Mouse (Mus musculus): ENCODE data around the gene Nfkbie. TPM values are rescaled to one million over a fixed set of nuclear protein-coding genes. Genes with fewer than 3 reads are reported as not detected.

Nfkbie gene
- total and polyA plus RNA-seq, 3 experiments: 3.0 to 5.6 (median 5.2) TPM

GRCm38 (mm10) chr17:45543115-45543514 is 12.4 kb upstream of the Nfkbie start:
- DNase-seq: no peak

GRCm38 (mm10) chr17:45544001-45544872 is 11.3 kb upstream of the Nfkbie start:
- DNase-seq: no peak

GRCm38 (mm10) chr17:45544873-45545277 is 10.6 kb upstream of the Nfkbie start:
- DNase-seq: no peak

GRCm38 (mm10) chr17:45545278-45545961 is 10.1 kb upstream of the Nfkbie start:
- peak; percentile 14 for DNase-seq

- no peak for DNase-seq
Measured at GRCm38 (mm10) chr17:45546941-45547340, 8.6 kb upstream of the Nfkbie start.

GRCm38 (mm10) chr17:45547461-45548190 is 7.9 kb upstream of the Nfkbie start:
- DNase-seq: no peak

GRCm38 (mm10) chr17:45548541-45549512 is 6.7 kb upstream of the Nfkbie start:
- DNase-seq: no peak

- DNase-seq: no peak
Measured at GRCm38 (mm10) chr17:45549617-45550181, 5.8 kb upstream of the Nfkbie start, which contains the start of gene Tmem151b. TSS of gene Tmem151b (minus strand) at chr17:45549677.

GRCm38 (mm10) chr17:45550253-45550652 is 5.2 kb upstream of the Nfkbie start:
- DNase-seq: no peak

- DNase-seq: no peak
Measured at GRCm38 (mm10) chr17:45551249-45551796, 4.2 kb upstream of the Nfkbie start.

- peak; percentile 83 for DNase-seq
Measured at GRCm38 (mm10) chr17:45551816-45552451, 3.6 kb upstream of the Nfkbie start.

GRCm38 (mm10) chr17:45553065-45553464 is 2.4 kb upstream of the Nfkbie start:
- no peak for DNase-seq

GRCm38 (mm10) chr17:45554420-45554819 is 1.1 kb upstream of the Nfkbie start:
- DNase-seq: no peak

GRCm38 (mm10) chr17:45556107-45556489 is 595 bp downstream of the Nfkbie start:
- DNase-seq: no peak

- DNase-seq: peak; percentile 8
Measured at GRCm38 (mm10) chr17:45556514-45557245, 1.2 kb downstream of the Nfkbie start.

GRCm38 (mm10) chr17:45557246-45557824 is 1.8 kb downstream of the Nfkbie start:
- DNase-seq: peak; percentile 8

- peak; percentile 20 for DNase-seq
Measured at GRCm38 (mm10) chr17:45557998-45558862, 2.7 kb downstream of the Nfkbie start.

Data from adrenal gland, adult 2 months (tissue).